Mouse (Mus musculus) CH12.LX (cell line): ENCODE results near the gene Zc3h6.

Experiments
- CHD2 ChIP-seq: IDR thresholded peaks from 2 replicates; pipeline ENCODE4 v1.6.1; 2011; ENCODE audit warnings: low read length, improper control_type of control experiment
- CTCF ChIP-seq, 2 experiments: IDR thresholded peaks in 1 of 2; conservative IDR thresholded peaks in 1 of 2; 2 replicates each; pipeline ENCODE4 v1.5.1; 2011 to 2012; ENCODE audit warnings: low read depth in 2 of 2, low read length in 2 of 2, improper control_type of control experiment in 1 of 2, inconsistent platforms in 1 of 2, mild to moderate bottlenecking in 1 of 2, moderate library complexity in 1 of 2
- ELF1 ChIP-seq: IDR thresholded peaks from 2 replicates; pipeline ENCODE4 v1.6.1; 2014; ENCODE audit warnings: low read depth, mild to moderate bottlenecking, inconsistent platforms, low read length, improper control_type of control experiment
- ETS1 ChIP-seq: conservative IDR thresholded peaks from 2 replicates; pipeline ENCODE4 v1.6.1; 2012; ENCODE audit warnings: low read depth, mild to moderate bottlenecking, inconsistent platforms, low read length, improper control_type of control experiment, moderate library complexity
- MAFK ChIP-seq: IDR thresholded peaks from 2 replicates; pipeline ENCODE4 v1.6.1; 2011; ENCODE audit warnings: low read length, improper control_type of control experiment; ENCODE audit not compliant: insufficient replicate concordance
- NRF1 ChIP-seq: IDR thresholded peaks from 2 replicates; pipeline ENCODE4 v1.6.1; 2014; ENCODE audit warnings: low read depth, mild to moderate bottlenecking, inconsistent platforms, low read length, improper control_type of control experiment, moderate library complexity

GRCm38 (mm10) chr2:128965505-128966105 lies 1.6 kb upstream of the Zc3h6 start:
- TF ChIP-seq CTCF (conservative IDR thresholded peaks at IDR 0.05 in 1 of 2, IDR thresholded peaks at IDR 0.05 in 1 of 2; ENCODE audit: low read depth in 2 of 2, low read length in 2 of 2) (no peak), MAFK (no peak), CHD2 (no peak), ETS1 (no peak), NRF1 (no peak), ELF1 (no peak)
